Mouse (Mus musculus) macrophage (primary cell): ENCODE data around the gene Tubb4a. TPM values are rescaled to one million over a fixed set of nuclear protein-coding genes. Genes with fewer than 3 reads are reported as not detected.
A peak's percentile ranks its signal among the peaks of the same experiment; 100 is the strongest.

Experiments
- H3K27ac ChIP-seq: fragments of 350-480 bp; formaldehyde crosslinking; 2 replicates; pipeline ENCODE4 v1.9.0; 2021
- H3K36me3 ChIP-seq: fragments of 350-480 bp; formaldehyde crosslinking; 2 replicates; pipeline ENCODE4 v1.9.0; 2021; ENCODE audit errors: inconsistent target
- H3K4me3 ChIP-seq: fragments of 350-480 bp; formaldehyde crosslinking; 2 replicates; pipeline ENCODE4 v1.9.0; 2021; ENCODE audit errors: inconsistent target
- H3K79me2 ChIP-seq: fragments of 350-480 bp; formaldehyde crosslinking; 2 replicates; pipeline ENCODE4 v1.9.0; 2021; ENCODE audit errors: inconsistent target
- WGBS: methylation state at CpG from one replicate; pipeline ENCODE4 v1.1.7; 2026; ENCODE audit warnings: inconsistent platforms; ENCODE audit not compliant: missing documents; 5-methylcytosine and 5-hydroxymethylcytosine counted together
- polyA plus RNA-seq: library from polyadenylated mRNA; stranded (reverse); fragments of 250-400 nt; gene quantifications from 3 replicates; pipeline ENCODE4 v1.2.4, GENCODE M21; 2018; ENCODE audit warnings: inconsistent platforms

Gene Tubb4a
- polyA plus RNA-seq, 1 experiment from 2014 or later = 0.27 TPM

DNA sequence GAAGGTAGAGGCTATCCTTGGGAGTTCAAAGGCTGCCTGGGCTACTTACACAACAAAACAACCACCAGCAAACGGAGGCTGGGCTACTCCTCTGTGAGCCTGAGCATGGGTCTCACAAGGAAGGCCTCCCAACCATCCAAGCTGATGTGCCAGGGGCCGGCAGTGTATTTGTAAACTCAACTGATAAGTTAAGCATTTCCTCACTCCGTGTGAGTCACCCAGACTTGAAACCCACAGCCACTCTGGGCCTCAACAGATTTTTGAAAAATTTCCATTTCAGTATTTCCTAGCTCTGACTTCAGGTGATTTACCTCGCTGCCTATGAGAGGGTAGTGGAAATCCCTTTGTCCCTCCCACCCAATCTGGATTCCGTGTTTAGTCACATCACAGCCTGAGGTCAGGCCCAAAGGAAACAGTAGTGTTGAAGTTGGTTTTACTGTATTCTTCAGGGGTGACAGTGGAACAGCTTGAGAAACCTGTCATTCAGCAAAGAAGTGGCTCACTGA lies 21.1 kb upstream of the Tubb4a start:
- Histone ChIP-seq H3K4me3 (no peak overlapping the region), H3K79me2 (peaks cover 28% of the 10 kb centered on the region), H3K27ac (no peak overlapping the region), H3K36me3 (no peaks in the 10 kb centered on the region)
- 52% methylated on average over 5 of the region's 5 CpGs for WGBS

- H3K4me3 ChIP-seq = no peak overlapping the region
- 96% methylated on average over 7 of the region's 7 CpGs for WGBS
- no peaks in the 10 kb centered on the region for H3K36me3 ChIP-seq
- H3K79me2 ChIP-seq = peaks cover 28% of the 10 kb centered on the region
- no peak overlapping the region for H3K27ac ChIP-seq
Observed at GRCm38 (mm10) chr17:57108040-57108665, 20.6 kb upstream of the Tubb4a start.

GRCm38 (mm10) chr17:57107064-57107463 lies 19.5 kb upstream of the Tubb4a start:
- H3K4me3 ChIP-seq = peak overlapping the region; percentile 87
- H3K36me3 ChIP-seq = no peaks in the 10 kb centered on the region
- peaks cover 28% of the 10 kb centered on the region for H3K79me2 ChIP-seq
- 92% methylated on average over 5 of the region's 5 CpGs for WGBS
- H3K27ac ChIP-seq = peak overlapping the region; percentile 88

- H3K27ac ChIP-seq = peak overlapping the region; percentile 88
- H3K36me3 ChIP-seq = no peaks in the 10 kb centered on the region
- peak overlapping the region; percentile 87 for H3K4me3 ChIP-seq
- WGBS = 63% methylated on average over 7 of the region's 9 CpGs
- peaks cover 28% of the 10 kb centered on the region for H3K79me2 ChIP-seq
Observed at GRCm38 (mm10) chr17:57106035-57106368, 18.4 kb upstream of the Tubb4a start.

DNA sequence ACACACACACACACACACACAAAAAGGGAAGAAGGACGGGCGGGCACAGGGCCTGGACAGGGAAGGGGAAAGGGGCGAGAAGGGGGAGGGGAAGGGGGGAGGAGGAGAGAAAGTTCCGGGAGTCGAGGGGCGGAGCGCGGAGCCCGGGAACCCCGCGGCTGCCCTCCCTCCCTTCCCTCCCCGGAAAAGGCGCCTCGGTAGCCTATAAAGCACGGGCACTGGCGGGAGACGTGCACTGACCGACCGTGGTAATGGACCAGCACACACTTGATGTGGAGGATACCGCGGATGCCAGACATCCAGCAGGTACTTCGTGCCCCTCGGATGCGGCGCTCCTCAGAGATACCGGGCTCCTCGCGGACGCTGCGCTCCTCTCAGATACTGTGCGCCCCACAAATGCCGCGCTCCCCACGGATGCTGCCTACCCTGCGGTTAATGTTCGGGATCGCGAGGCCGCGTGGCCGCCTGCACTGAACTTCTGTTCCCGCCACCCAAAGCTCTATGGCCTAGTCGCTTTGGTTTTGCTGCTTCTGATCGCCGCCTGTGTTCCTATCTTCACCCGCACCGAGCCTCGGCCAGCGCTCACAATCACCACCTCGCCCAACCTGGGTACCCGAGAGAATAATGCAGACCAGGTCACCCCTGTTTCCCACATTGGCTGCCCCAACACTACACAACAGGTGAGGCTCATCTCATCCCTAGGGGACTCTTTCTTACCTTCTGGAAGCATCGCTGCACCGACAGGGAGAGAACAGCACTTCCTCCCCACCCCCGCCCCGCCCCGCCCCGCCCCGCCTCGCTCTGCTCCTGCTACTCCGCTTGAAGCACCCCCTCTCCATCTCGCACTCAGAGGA lies 17.8 kb upstream of the Tubb4a start, which contains the start of gene Tnfsf9:
Gene Tnfsf9, plus strand, starts transcription at position 145 of the 854 bp plus-strand sequence.
- no peaks in the 10 kb centered on the region for H3K36me3 ChIP-seq
- H3K4me3 ChIP-seq = peak within 1 kb of the TSS; percentile 87
- H3K79me2 ChIP-seq = peaks cover 28% of the 10 kb centered on the region
- 1% methylated on average over 49 of the region's 61 CpGs for WGBS
- peak within 1 kb of the TSS; percentile 88 for H3K27ac ChIP-seq

GRCm38 (mm10) chr17:57104496-57104895 lies 16.9 kb upstream of the Tubb4a start:
- H3K4me3 ChIP-seq = peak overlapping the region; percentile 87
- H3K79me2 ChIP-seq = peaks cover 28% of the 10 kb centered on the region
- WGBS = 22% methylated on average over 4 of the region's 4 CpGs
- H3K36me3 ChIP-seq = no peaks in the 10 kb centered on the region
- peak overlapping the region; percentile 88 for H3K27ac ChIP-seq

DNA sequence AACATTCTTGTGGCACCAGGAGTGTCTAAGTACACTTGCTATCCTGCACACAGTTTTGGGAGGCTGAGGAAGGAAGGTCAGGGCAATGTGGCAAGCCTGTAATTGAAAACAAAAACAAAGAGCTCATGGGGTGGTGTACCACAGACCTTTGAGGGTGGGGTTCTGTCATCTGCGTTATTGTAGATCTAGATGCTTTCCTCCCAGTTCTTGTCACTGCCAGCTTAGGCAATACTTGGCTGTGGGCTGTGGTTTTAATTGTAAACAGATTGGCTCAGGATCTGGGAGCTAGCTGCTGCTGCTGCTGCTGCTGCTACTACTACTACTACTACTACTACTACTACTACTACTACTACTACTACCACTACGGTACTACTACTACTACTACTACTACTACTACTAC lies 14.7 kb upstream of the Tubb4a start:
- no peak overlapping the region for H3K4me3 ChIP-seq
- WGBS = 53% methylated on average over 2 of the region's 2 CpGs
- no peak overlapping the region for H3K27ac ChIP-seq
- H3K79me2 ChIP-seq = peaks cover 21% of the 10 kb centered on the region
- H3K36me3 ChIP-seq = no peaks in the 10 kb centered on the region

DNA sequence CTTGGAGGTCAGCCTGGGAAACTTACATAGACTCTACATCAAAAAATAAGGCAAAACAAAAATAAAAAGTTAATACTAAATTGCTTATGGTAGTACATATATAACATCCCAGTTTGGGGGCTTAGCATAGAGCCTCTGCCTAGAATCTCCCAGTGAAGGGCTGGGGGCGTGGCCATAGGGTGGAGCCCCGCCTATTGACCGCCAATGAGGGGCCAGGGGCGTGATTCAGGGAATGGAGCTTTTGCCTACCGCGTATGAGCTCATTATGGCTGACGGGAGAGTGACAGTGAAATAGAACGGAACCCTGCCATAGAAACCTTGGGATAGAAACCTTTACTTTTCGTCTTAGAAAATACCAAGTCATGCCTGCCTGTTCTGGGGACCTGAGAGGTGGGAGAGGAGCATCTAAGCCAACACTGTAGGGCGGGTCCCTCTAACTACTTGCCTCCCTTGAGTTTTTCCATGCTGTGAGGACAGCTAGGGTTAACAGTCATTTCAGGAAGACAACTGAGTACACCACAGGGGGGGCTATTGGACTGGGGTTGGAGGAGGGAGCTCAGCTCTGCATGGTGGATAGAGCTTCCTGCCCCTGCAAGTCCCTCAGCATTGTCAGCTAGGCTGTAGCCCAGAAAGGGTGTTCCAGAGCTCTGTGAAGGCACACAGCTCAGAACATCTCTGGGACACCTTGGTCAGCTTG lies 12.2 kb upstream of the Tubb4a start:
- H3K27ac ChIP-seq = no peak overlapping the region
- no peaks in the 10 kb centered on the region for H3K79me2 ChIP-seq
- WGBS = 62% methylated on average over 10 of the region's 10 CpGs
- H3K4me3 ChIP-seq = no peak overlapping the region
- no peaks in the 10 kb centered on the region for H3K36me3 ChIP-seq

- Histone ChIP-seq H3K36me3 (no peaks in the 10 kb centered on the region), H3K27ac (peak overlapping the region; percentile 49), H3K4me3 (no peak overlapping the region), H3K79me2 (no peaks in the 10 kb centered on the region)
- 68% methylated on average over 5 of the region's 5 CpGs for WGBS
Observed at GRCm38 (mm10) chr17:57098321-57098720, 10.7 kb upstream of the Tubb4a start.

GRCm38 (mm10) chr17:57096623-57096920 lies 9.0 kb upstream of the Tubb4a start:
- WGBS = 2% methylated on average over 11 of the region's 11 CpGs
- H3K4me3 ChIP-seq = no peak overlapping the region

GRCm38 (mm10) chr17:57095855-57096622 lies 8.5 kb upstream of the Tubb4a start:
- Histone ChIP-seq H3K79me2 (no peaks in the 10 kb centered on the region), H3K4me3 (no peak overlapping the region), H3K27ac (no peak overlapping the region), H3K36me3 (no peaks in the 10 kb centered on the region)
- WGBS = 16% methylated on average over 18 of the region's 19 CpGs

More at GRCm38 (mm10) chr17:57096623-57096920, 9.0 kb upstream of the Tubb4a start:
- no peaks in the 10 kb centered on the region for H3K36me3 ChIP-seq
- H3K27ac ChIP-seq = no peak overlapping the region
- H3K79me2 ChIP-seq = no peaks in the 10 kb centered on the region

DNA sequence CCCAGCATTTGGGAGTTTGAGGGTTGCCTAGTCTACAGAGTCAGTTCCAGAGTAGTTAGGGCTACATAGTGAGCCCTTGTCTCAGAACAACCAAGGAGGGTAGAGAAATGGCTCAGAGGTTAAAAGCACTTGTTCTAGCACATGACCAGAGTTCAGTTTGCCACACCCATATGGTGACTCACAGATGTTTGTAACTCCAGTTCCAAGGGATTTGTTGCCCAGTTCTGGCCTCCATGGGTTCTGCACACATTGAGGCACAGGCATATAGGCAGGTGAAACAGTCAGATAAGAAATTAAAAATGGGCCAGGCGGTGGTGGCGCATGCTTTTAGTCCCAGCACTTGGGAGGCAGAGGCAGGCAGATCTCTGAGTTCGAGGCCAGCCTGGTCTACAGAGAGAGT lies 6.6 kb upstream of the Tubb4a start:
- WGBS = 100% methylated on average over 3 of the region's 3 CpGs
- no peaks in the 10 kb centered on the region for H3K36me3 ChIP-seq
- H3K27ac ChIP-seq = no peak overlapping the region
- no peaks in the 10 kb centered on the region for H3K79me2 ChIP-seq
- no peak overlapping the region for H3K4me3 ChIP-seq

GRCm38 (mm10) chr17:57085970-57086757 lies 1.4 kb downstream of the Tubb4a start:
- no peaks in the 10 kb centered on the region for H3K79me2 ChIP-seq
- no peak overlapping the region for H3K27ac ChIP-seq
- WGBS = 88% methylated on average over 9 of the region's 11 CpGs
- peaks cover 11% of the 10 kb centered on the region; the same call in 1 of the 2 replicates for H3K36me3 ChIP-seq
- no peak overlapping the region for H3K4me3 ChIP-seq
